Mouse (Mus musculus): ENCODE measurements around the gene Fnbp1. TPM values are rescaled to one million over a fixed set of nuclear protein-coding genes. Genes with fewer than 3 reads are reported as not detected.

The Fnbp1 gene
- polyA plus RNA-seq, 1 experiment, result 310 TPM

- peak in 1 of 2 experiments; percentile 47 for DNase-seq
- Histone ChIP-seq H3K4me1 (ENCODE audit: control insufficient read depth, insufficient read depth, low read length) (peaks cover 67% of the 10 kb centered on the region), H3K4me3 (replicated peaks; ENCODE audit: insufficient read depth, low read depth, low read length) (no peak overlapping the region), H3K27me3 (ENCODE audit: control insufficient read depth, insufficient read depth, low read length) (no peaks in the 10 kb centered on the region), H3K27ac (ENCODE audit: insufficient read depth, low read length) (peak overlapping the region; percentile 63)
- 19% methylated on average over 14 of the region's 14 CpGs for WGBS
- no peak for TF ChIP-seq CTCF (IDR thresholded peaks at IDR 0.05; ENCODE audit: borderline replicate concordance, insufficient read depth, low read depth, low read length)
- TF ChIP-seq POLR2A (IDR thresholded peaks at IDR 0.05; ENCODE audit: borderline replicate concordance, insufficient read depth, low read length), result no peak
Measured at GRCm38 (mm10) chr2:31129742-31130518, 11.9 kb downstream of the Fnbp1 start.

GRCm38 (mm10) chr2:31127899-31128298, 13.9 kb downstream of the Fnbp1 start:
- H3K4me3 ChIP-seq (replicated peaks; ENCODE audit: insufficient read depth, low read depth, low read length), result no peak overlapping the region
- H3K27me3 ChIP-seq (ENCODE audit: control insufficient read depth, insufficient read depth, low read length), result no peaks in the 10 kb centered on the region
- WGBS, result 16% methylated on average over 4 of the region's 4 CpGs
- peak in 1 of 2 experiments; percentile 35 for DNase-seq
- H3K4me1 ChIP-seq (ENCODE audit: control insufficient read depth, insufficient read depth, low read length), result peaks cover 78% of the 10 kb centered on the region
- TF ChIP-seq POLR2A (IDR thresholded peaks at IDR 0.05; ENCODE audit: borderline replicate concordance, insufficient read depth, low read length) (no peak), CTCF (IDR thresholded peaks at IDR 0.05; ENCODE audit: borderline replicate concordance, insufficient read depth, low read depth, low read length) (no peak)
- peak overlapping the region; percentile 59 for H3K27ac ChIP-seq (ENCODE audit: insufficient read depth, low read length)

GRCm38 (mm10) chr2:31127219-31127618, 14.6 kb downstream of the Fnbp1 start:
- no peak for TF ChIP-seq POLR2A (IDR thresholded peaks at IDR 0.05; ENCODE audit: borderline replicate concordance, insufficient read depth, low read length)
- no peak for TF ChIP-seq CTCF (IDR thresholded peaks at IDR 0.05; ENCODE audit: borderline replicate concordance, insufficient read depth, low read depth, low read length)
- H3K4me1 ChIP-seq (ENCODE audit: control insufficient read depth, insufficient read depth, low read length), result peaks cover 71% of the 10 kb centered on the region
- 15% methylated on average over 7 of the region's 7 CpGs for WGBS
- peak in 1 of 2 experiments; percentile 38 for DNase-seq
- H3K4me3 ChIP-seq (replicated peaks; ENCODE audit: insufficient read depth, low read depth, low read length), result peak overlapping the region; percentile 2
- no peaks in the 10 kb centered on the region for H3K27me3 ChIP-seq (ENCODE audit: control insufficient read depth, insufficient read depth, low read length)
- peak overlapping the region; percentile 23; the same call in 1 of the 2 replicates for H3K27ac ChIP-seq (ENCODE audit: insufficient read depth, low read length)

- Histone ChIP-seq H3K27ac (ENCODE audit: insufficient read depth, low read length) (peak overlapping the region; percentile 12; the same call in 1 of the 2 replicates), H3K4me1 (ENCODE audit: control insufficient read depth, insufficient read depth, low read length) (peaks cover 67% of the 10 kb centered on the region), H3K4me3 (replicated peaks; ENCODE audit: insufficient read depth, low read depth, low read length) (no peak overlapping the region), H3K27me3 (ENCODE audit: control insufficient read depth, insufficient read depth, low read length) (no peaks in the 10 kb centered on the region)
- no peak for TF ChIP-seq POLR2A (IDR thresholded peaks at IDR 0.05; ENCODE audit: borderline replicate concordance, insufficient read depth, low read length)
- no peak for TF ChIP-seq CTCF (IDR thresholded peaks at IDR 0.05; ENCODE audit: borderline replicate concordance, insufficient read depth, low read depth, low read length)
- peak in 1 of 2 experiments; percentile 35 for DNase-seq
- 28% methylated on average over 9 of the region's 9 CpGs for WGBS
Measured at GRCm38 (mm10) chr2:31126048-31126447, 15.8 kb downstream of the Fnbp1 start.

GRCm38 (mm10) chr2:31125156-31125555, 16.7 kb downstream of the Fnbp1 start:
- peak in 1 of 2 experiments; percentile 24 for DNase-seq
- no peaks in the 10 kb centered on the region for H3K27me3 ChIP-seq (ENCODE audit: control insufficient read depth, insufficient read depth, low read length)
- peaks cover 60% of the 10 kb centered on the region for H3K4me1 ChIP-seq (ENCODE audit: control insufficient read depth, insufficient read depth, low read length)
- H3K27ac ChIP-seq (ENCODE audit: insufficient read depth, low read length), result no peak overlapping the region
- WGBS, result 25% methylated on average over 7 of the region's 7 CpGs
- no peak overlapping the region for H3K4me3 ChIP-seq (replicated peaks; ENCODE audit: insufficient read depth, low read depth, low read length)
- TF ChIP-seq POLR2A (IDR thresholded peaks at IDR 0.05; ENCODE audit: borderline replicate concordance, insufficient read depth, low read length) (no peak), CTCF (IDR thresholded peaks at IDR 0.05; ENCODE audit: borderline replicate concordance, insufficient read depth, low read depth, low read length) (no peak)

- TF ChIP-seq CTCF (IDR thresholded peaks at IDR 0.05; ENCODE audit: borderline replicate concordance, insufficient read depth, low read depth, low read length) (no peak), POLR2A (IDR thresholded peaks at IDR 0.05; ENCODE audit: borderline replicate concordance, insufficient read depth, low read length) (no peak)
- Histone ChIP-seq H3K27me3 (ENCODE audit: control insufficient read depth, insufficient read depth, low read length) (no peaks in the 10 kb centered on the region), H3K4me1 (ENCODE audit: control insufficient read depth, insufficient read depth, low read length) (peaks cover 59% of the 10 kb centered on the region), H3K27ac (ENCODE audit: insufficient read depth, low read length) (peak overlapping the region; percentile 73; the same call in 1 of the 2 replicates), H3K4me3 (replicated peaks; ENCODE audit: insufficient read depth, low read depth, low read length) (no peak overlapping the region)
- DNase-seq, result no peak
- WGBS, result 2% methylated on average over 2 of the region's 2 CpGs
Measured at GRCm38 (mm10) chr2:31124694-31125093, 17.1 kb downstream of the Fnbp1 start.

GRCm38 (mm10) chr2:31123493-31123892, 18.3 kb downstream of the Fnbp1 start:
- peaks cover 57% of the 10 kb centered on the region for H3K4me1 ChIP-seq (ENCODE audit: control insufficient read depth, insufficient read depth, low read length)
- 40% methylated on average over 5 of the region's 5 CpGs for WGBS
- DNase-seq, result peak in 1 of 2 experiments; percentile 21
- H3K4me3 ChIP-seq (replicated peaks; ENCODE audit: insufficient read depth, low read depth, low read length), result no peak overlapping the region
- no peak for TF ChIP-seq POLR2A (IDR thresholded peaks at IDR 0.05; ENCODE audit: borderline replicate concordance, insufficient read depth, low read length)
- TF ChIP-seq CTCF (IDR thresholded peaks at IDR 0.05; ENCODE audit: borderline replicate concordance, insufficient read depth, low read depth, low read length), result no peak
- H3K27me3 ChIP-seq (ENCODE audit: control insufficient read depth, insufficient read depth, low read length), result no peaks in the 10 kb centered on the region
- 0 out of 2 replicates have a peak overlapping the region, but pooled peaks have one; percentile 17 for H3K27ac ChIP-seq (ENCODE audit: insufficient read depth, low read length)

GRCm38 (mm10) chr2:31122806-31123205, 19.0 kb downstream of the Fnbp1 start:
- H3K27me3 ChIP-seq (ENCODE audit: control insufficient read depth, insufficient read depth, low read length), result no peaks in the 10 kb centered on the region
- 64% methylated on average over 5 of the region's 5 CpGs for WGBS
- no peak overlapping the region for H3K27ac ChIP-seq (ENCODE audit: insufficient read depth, low read length)
- peaks cover 55% of the 10 kb centered on the region for H3K4me1 ChIP-seq (ENCODE audit: control insufficient read depth, insufficient read depth, low read length)
- H3K4me3 ChIP-seq (replicated peaks; ENCODE audit: insufficient read depth, low read depth, low read length), result no peak overlapping the region
- no peak for DNase-seq
- no peak for TF ChIP-seq CTCF (IDR thresholded peaks at IDR 0.05; ENCODE audit: borderline replicate concordance, insufficient read depth, low read depth, low read length)
- no peak for TF ChIP-seq POLR2A (IDR thresholded peaks at IDR 0.05; ENCODE audit: borderline replicate concordance, insufficient read depth, low read length)

All from cerebellum, adult 2 months (tissue).